Mouse (Mus musculus) lung, postnatal 0 days (tissue): ENCODE data around the gene Mrpl53.

Experiments
- CTCF ChIP-seq: IDR thresholded peaks from 2 replicates; pipeline ENCODE4 v1.5.1; 2016; ENCODE audit warnings: antibody characterized with exemption, mild to moderate bottlenecking
- EP300 ChIP-seq: IDR thresholded peaks from 2 replicates; pipeline ENCODE4 v1.6.1; 2016; ENCODE audit warnings: antibody characterized with exemption, mild to moderate bottlenecking, control low read depth

- TF ChIP-seq EP300: no peak
- TF ChIP-seq CTCF: no peak
Measured at GRCm38 (mm10) chr6:83066441-83066840, 42.4 kb upstream of the Mrpl53 start.
